Mouse (Mus musculus): ENCODE measurements at regions not wholly inside any gene's neighbourhood (a gene's known extent, or its start where the extent isn't known, plus 50 kb on each side); places are given as distances from the start of the nearest gene placed in this dataset.

- TF ChIP-seq ZKSCAN1 (IDR thresholded peaks at IDR 0.05; ENCODE audit: low read depth, low read length) (no peak), BHLHE40 (IDR thresholded peaks at IDR 0.05; ENCODE audit: borderline replicate concordance, low read depth, low read length) (no peak), SIN3A (IDR thresholded peaks at IDR 0.05; ENCODE audit: low read length) (no peak), TCF12 (IDR thresholded peaks at IDR 0.05; ENCODE audit: low read depth, low read length) (no peak), SMC3 (IDR thresholded peaks at IDR 0.05; ENCODE audit: low read depth, low read length) (no peak), MAFK (IDR thresholded peaks at IDR 0.05; ENCODE audit: borderline replicate concordance, low read depth, low read length) (no peak), MAZ (IDR thresholded peaks at IDR 0.05; ENCODE audit: low read depth, low read length) (no peak)
- DNase-seq (ENCODE audit: low read depth, low spot score) = no peak
- Histone ChIP-seq H3K27me3 (ENCODE audit: control insufficient read depth in 1 of 2, insufficient read depth in 2 of 2, low read length in 2 of 2) (no peaks in the 10 kb centered on the region), H3K79me2 (ENCODE audit: control insufficient read depth, insufficient read depth, low read length, poor library complexity) (no peaks in the 10 kb centered on the region), H3K4me1 (ENCODE audit: control insufficient read depth in 1 of 2, insufficient read depth in 2 of 2, low read length in 2 of 2) (no peaks in the 10 kb centered on the region), H3K9me3 (replicated peaks; ENCODE audit: insufficient read depth, low read length) (no peaks in the 10 kb centered on the region), H3K36me3 (ENCODE audit: control insufficient read depth in 1 of 2, insufficient read depth in 2 of 2, low read length in 2 of 2) (no peaks in the 10 kb centered on the region), H3K4me3 (ENCODE audit: control insufficient read depth in 1 of 2, insufficient read depth in 1 of 2, low read depth in 2 of 2, low read length in 2 of 2) (no peak overlapping the region), H3K27ac (ENCODE audit: control insufficient read depth, low read depth, low read length) (no peak overlapping the region), H3K9ac (ENCODE audit: control insufficient read depth, low read depth, low read length, poor library complexity, severe bottlenecking) (no peak overlapping the region)
Observed at GRCm38 (mm10) chr1:137360688-137361570, 400.7 kb upstream of the Nr5a2 start.

GRCm38 (mm10) chr1:137355941-137356512 is 395.8 kb upstream of the Nr5a2 start:
- Histone ChIP-seq H3K9ac (ENCODE audit: control insufficient read depth, low read depth, low read length, poor library complexity, severe bottlenecking) (no peak overlapping the region), H3K4me3 (ENCODE audit: control insufficient read depth in 1 of 2, insufficient read depth in 1 of 2, low read depth in 2 of 2, low read length in 2 of 2) (no peak overlapping the region), H3K9me3 (replicated peaks; ENCODE audit: insufficient read depth, low read length) (no peaks in the 10 kb centered on the region), H3K4me1 (ENCODE audit: control insufficient read depth in 1 of 2, insufficient read depth in 2 of 2, low read length in 2 of 2) (no peaks in the 10 kb centered on the region), H3K27ac (ENCODE audit: control insufficient read depth, low read depth, low read length) (no peak overlapping the region), H3K36me3 (ENCODE audit: control insufficient read depth in 1 of 2, insufficient read depth in 2 of 2, low read length in 2 of 2) (no peaks in the 10 kb centered on the region), H3K79me2 (ENCODE audit: control insufficient read depth, insufficient read depth, low read length, poor library complexity) (no peaks in the 10 kb centered on the region), H3K27me3 (ENCODE audit: control insufficient read depth in 1 of 2, insufficient read depth in 2 of 2, low read length in 2 of 2) (no peaks in the 10 kb centered on the region)
- no peak for DNase-seq (ENCODE audit: low read depth, low spot score)
- TF ChIP-seq MYC (IDR thresholded peaks at IDR 0.05; ENCODE audit: low read depth, low read length) = no peak
- no peak for TF ChIP-seq TBP (IDR thresholded peaks at IDR 0.05; ENCODE audit: low read depth, low read length)
- TF ChIP-seq MEF2A (IDR thresholded peaks at IDR 0.05; ENCODE audit: extremely low read depth, insufficient replicate concordance, low read depth, low read length, poor library complexity, severe bottlenecking) = no peak
- TF ChIP-seq NELFE (IDR thresholded peaks at IDR 0.05; ENCODE audit: low read depth, low read length) = no peak
- TF ChIP-seq ZC3H11A (IDR thresholded peaks at IDR 0.05; ENCODE audit: low read depth, low read length) = no peak
- TF ChIP-seq CHD1 (IDR thresholded peaks at IDR 0.05; ENCODE audit: low read depth, low read length) = no peak
- TF ChIP-seq MAZ (IDR thresholded peaks at IDR 0.05; ENCODE audit: low read depth, low read length) = no peak
- no peak for TF ChIP-seq SMC3 (IDR thresholded peaks at IDR 0.05; ENCODE audit: low read depth, low read length)
- TF ChIP-seq RCOR1 (IDR thresholded peaks at IDR 0.05; ENCODE audit: low read depth, low read length) = no peak
- no peak for TF ChIP-seq UBTF (IDR thresholded peaks at IDR 0.05; ENCODE audit: borderline replicate concordance, insufficient read depth, low read depth, low read length)
- no peak for TF ChIP-seq CHD2 (IDR thresholded peaks at IDR 0.05; ENCODE audit: low read length)
- TF ChIP-seq EP300 (IDR thresholded peaks at IDR 0.05; ENCODE audit: low read depth in 1 of 2, low read length in 2 of 2) = no peak
- no peak for TF ChIP-seq HCFC1 (IDR thresholded peaks at IDR 0.05; ENCODE audit: low read depth, low read length)

Data from MEL (cell line).